Mouse (Mus musculus) olfactory bulb, adult 2 months (tissue): ENCODE data around the gene S1pr3.

Experiments
- CTCF ChIP-seq: fragments of 200-500 bp; IDR thresholded peaks from 2 replicates; pipeline ENCODE4 v1.5.1; 2012; ENCODE audit warnings: low read depth, mild to moderate bottlenecking, low read length, moderate library complexity; ENCODE audit not compliant: insufficient read depth
- POLR2A ChIP-seq: fragments of 200-500 bp; IDR thresholded peaks from 2 replicates; pipeline ENCODE4 v1.6.1; 2012; ENCODE audit warnings: mild to moderate bottlenecking, low read depth, low read length, moderate library complexity; ENCODE audit not compliant: insufficient read depth

DNA sequence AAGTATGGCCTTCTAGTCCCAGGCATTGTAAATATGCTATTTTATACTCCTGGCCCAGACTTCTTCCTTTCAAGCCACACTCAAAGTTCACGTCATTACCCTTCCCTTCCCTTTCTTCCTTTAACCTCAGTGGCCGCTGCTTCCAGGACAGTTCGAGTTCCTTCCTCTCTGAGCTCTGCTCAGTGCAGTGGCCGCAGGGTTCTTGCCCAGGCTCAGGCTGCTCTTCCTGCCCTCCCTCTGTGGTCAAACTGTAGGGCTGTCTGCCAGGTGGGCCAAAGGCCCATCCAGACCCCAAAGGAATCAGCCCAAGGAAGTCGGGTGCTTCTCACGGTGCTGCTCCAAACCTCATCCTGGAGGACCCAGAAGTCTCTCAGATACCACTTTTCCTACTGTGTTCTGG lies 9.4 kb downstream of the S1pr3 start:
- no peak for TF ChIP-seq POLR2A
- TF ChIP-seq CTCF, result no peak
